Mouse (Mus musculus) frontal cortex, postnatal 25 days (tissue): Measurements from ENCODE around the gene Tle2.
A peak's percentile ranks its signal among the peaks of the same experiment; 100 is the strongest.

Experiments
- DNase-seq, 2 experiments: peaks; one replicate each; pipeline ENCODE4 v3.0.0; 2022; ENCODE audit warnings: low spot score in 2 of 2

Gene Tle2

GRCm38 (mm10) chr10:81604968-81605665 lies 30.8 kb downstream of the Tle2 start:
- DNase-seq: peak; percentile 74 to 80

DNA sequence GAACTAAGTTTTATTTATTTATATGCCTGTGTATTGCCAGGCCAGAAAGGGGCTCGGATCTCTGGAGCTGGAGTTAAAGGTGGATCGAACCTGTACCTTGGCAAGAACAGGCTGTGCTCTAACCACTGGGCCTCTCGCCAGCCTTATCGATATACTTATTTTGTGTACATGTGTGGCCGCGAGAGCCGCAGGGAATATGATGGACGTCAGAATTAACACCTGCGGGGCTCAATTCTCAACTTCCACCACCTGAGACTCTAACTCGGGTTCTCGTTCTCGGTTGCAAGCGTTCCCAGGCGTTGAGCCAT lies 31.3 kb downstream of the Tle2 start:
- DNase-seq: no peak

DNA sequence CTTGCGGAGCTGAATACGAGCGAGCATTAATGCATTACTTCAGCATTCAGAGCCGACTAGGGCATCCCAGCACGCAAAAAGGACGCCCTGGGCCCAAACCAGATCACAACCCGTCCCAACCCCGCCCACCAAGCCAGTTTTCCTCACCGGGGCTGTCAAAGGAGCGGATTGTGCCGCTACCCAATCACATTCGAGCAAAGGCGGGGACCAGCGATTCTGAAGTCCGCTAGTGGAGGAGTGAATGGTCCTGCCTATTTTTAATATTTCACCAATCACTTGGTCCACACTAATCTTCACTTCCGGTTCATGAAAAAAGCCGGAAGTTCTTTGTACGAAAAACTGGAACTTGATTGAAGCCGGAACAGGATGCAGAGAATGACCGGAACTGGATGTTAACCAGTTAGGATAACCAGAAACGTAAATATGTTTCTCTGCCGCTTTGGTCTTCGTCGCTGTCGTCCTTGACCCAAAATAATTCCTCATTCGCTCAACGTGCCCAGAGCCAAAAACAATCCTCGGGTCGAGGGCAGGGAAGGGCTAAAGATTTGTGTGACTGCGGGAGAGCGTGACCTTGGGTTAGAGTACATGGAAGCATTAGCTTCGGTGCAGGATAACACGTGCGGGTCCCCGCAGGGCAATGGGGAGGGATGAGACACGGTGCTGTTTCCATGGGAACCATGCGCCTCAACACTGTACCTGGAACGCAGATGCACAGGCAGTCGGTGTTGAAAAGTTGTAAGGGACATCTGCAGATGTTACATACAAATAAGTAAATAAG lies 31.8 kb downstream of the Tle2 start, which contains the start of gene BC025920:
Gene BC025920 (plus strand): TSS at position 297 of the 778 bp plus-strand sequence.
- DNase-seq: peak; percentile 80 to 88

DNA sequence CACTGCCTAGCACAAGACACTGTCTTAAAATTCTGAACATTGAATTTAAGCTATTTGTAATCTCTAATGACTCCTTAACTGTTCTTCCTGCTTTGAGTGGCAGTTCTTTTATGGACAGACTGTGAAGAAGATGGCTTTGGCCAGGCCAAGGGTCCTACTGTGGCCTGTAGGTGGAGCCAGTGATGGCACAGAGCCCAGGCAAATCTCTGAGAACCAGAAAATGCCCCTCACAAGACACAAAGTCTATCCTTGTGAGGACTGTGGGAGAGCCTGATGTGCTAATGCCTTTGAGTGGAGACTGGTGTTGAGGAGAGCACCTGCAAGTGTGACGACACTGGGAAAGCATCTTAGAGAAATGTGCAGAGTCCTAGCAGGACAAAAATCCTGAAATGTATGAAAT lies 33.9 kb downstream of the Tle2 start:
- no peak for DNase-seq

GRCm38 (mm10) chr10:81612779-81613178 lies 38.4 kb downstream of the Tle2 start:
- DNase-seq: no peak

DNA sequence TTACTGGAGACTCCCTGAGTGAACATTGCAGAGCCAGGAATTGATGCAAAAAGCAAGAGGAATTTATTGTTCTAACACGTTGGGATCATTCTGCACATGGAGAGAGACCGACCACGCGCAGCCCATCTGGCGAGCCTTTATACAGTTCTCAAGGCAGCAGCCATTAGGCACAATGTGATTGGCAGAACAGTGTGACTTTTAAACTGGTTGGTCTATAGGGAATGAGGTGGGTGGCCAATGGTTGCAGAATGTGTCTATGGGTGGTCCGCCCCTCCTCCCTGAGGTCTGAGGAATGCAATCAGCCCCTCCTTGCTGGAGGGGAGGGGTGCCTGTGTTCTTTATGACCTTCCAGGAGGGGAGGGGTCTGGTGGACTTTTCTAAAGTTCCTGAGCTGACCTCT lies 41.1 kb downstream of the Tle2 start:
- no peak for DNase-seq

DNA sequence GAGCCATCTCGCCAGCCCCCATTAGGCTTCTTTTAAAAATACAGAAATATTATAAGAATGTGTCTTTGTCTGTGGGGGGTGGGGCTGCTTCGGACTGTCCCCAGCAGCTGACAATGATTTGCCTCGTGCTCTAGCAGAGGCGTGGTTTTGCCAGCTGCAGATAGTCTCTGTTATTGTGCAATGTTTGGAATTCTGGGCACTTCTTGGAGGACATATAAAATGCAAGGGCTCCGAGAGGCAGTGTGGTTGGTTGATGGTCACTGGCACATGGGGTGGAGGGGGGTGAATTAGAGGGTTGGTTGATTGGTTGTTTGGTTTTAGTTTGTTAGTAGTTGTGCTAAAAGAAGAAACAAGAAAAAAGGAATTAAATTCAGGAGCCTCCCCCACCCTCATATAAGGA lies 45.6 kb downstream of the Tle2 start:
- DNase-seq: no peak

DNA sequence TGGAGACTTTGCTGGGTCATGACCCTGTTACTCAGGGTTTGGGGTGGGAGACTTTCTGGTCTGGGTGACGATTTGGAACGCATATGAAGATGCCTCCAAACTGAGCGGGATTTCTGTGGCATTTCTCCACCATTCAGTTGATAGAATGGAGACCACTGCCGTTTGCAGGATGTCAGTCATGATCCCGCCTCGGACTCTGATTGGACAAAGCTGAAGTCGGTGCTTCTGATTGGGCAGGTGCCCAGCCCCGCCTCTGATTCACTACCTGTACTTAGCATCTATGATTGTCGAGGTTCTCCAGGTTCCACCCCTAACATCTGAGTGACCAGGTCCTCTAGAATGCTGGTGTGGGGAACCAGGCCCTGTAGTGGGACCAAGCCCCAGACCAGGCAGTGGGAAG lies 46.4 kb downstream of the Tle2 start:
- no peak for DNase-seq

DNA sequence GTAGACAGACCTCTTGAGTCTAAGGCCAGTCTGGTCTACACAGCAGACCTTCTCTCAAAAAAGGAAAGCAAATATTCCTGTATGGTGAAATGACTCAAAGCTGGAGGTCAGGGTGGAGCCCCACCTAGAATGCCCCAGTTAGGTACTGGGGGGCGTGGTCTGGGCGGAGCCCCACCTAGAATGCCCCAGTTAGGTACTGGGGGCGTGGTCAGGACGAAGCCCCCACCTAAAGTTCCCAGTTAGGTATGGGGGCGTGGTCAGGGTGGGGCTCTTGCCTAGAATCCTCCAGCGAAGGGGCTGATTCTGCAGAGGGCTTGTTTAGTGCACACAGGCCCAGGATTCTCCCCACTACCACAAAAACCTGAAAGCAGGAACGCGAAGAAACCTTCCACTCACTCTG lies 49.1 kb downstream of the Tle2 start:
- DNase-seq: no peak

DNA sequence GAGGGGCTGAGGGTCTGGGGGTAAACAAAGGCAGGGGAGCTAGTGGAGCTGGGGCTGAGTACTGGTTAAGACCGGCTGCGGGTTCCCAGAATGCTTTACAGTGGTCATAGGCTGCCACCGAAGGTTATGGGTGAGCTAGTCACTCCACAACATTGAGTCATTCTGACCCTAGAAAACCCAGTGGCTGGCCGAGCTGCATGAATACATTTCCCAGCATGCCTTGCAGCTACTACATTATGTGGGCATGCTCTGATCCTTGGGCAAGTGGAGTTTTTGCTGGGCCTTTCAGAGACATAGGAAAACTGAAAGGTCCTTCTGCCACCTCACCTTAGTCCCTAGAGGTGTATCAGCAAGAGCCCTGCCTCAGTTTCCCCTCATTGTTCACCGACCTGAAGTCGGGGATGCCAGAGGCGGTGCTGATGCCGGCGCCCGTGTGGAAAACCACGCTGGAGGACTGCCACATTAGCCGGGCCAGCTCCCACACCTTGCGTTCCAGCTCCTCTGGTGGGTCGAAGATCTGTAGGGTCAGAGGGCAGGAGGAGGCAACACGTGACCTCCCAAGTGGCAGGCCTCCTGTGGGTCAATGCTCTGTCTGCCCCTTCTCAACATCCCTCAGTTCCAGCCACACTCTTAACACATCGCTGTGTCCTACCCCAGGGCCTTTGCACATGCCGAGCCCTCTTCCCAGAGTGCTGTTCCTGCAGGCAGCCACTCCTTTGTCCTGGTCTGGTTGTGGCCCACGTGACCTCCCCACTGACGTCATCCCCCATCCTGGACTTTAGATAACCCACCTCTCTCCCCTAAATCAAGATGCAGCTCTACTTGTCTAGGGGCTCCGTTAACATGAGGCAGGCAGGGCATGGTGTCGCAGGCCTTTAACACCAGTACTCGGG lies 52.0 kb downstream of the Tle2 start:
- no peak for DNase-seq

DNA sequence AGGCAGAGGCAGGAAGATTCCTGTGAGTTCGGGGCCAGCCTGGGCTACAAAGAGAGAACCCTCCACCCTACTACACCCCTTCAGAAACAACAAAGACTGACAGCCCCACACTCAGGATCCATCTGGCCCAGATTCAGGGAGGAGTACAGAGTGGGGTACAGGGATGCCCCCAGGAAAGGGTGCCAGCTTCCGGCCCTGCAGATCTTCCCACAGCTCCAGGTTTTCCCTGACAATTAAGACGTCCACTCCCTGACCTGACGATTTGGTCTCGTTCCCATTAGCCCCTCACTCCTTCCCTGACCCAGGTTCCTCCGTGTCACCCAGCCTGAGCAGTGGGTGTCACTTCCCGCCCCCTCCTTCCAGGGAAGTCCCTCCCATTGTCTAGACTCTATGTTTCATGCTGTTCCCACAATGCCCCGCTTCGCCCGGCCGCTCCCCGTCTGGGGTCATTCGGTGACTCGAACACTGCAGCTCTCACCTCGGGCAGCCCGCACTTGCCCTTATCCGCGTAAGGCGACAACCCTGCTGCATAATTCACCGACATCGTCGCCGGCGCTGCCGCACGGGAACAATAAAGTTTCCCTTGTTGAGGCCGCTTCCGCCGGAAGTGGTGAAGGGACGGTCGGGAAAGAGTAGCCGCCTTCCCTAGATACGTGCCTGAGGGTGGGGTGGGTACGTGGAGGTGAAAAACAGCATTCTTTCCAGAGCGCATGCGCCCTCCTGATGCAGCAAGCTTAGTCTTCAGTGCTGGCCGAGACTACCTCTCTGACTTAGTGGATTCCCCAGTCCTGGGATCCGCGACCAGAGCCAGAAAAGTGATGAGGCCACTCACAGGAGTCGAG lies 52.9 kb downstream of the Tle2 start, which contains the start of gene Sirt6:
Gene Sirt6 (minus strand): TSS at position 804 of the 842 bp plus-strand sequence.
- DNase-seq: peak; percentile 81 to 89

- DNase-seq: no peak
Observed at GRCm38 (mm10) chr10:81627836-81628220, 53.5 kb downstream of the Tle2 start.

GRCm38 (mm10) chr10:81628390-81628789 lies 54.0 kb downstream of the Tle2 start, which contains the start of gene Ankrd24:
TSS of gene Ankrd24 (plus strand) at chr10:81628540.
- DNase-seq: no peak

- DNase-seq: peak; percentile 64 to 71
Observed at GRCm38 (mm10) chr10:81633253-81634099, 59.1 kb downstream of the Tle2 start.

DNA sequence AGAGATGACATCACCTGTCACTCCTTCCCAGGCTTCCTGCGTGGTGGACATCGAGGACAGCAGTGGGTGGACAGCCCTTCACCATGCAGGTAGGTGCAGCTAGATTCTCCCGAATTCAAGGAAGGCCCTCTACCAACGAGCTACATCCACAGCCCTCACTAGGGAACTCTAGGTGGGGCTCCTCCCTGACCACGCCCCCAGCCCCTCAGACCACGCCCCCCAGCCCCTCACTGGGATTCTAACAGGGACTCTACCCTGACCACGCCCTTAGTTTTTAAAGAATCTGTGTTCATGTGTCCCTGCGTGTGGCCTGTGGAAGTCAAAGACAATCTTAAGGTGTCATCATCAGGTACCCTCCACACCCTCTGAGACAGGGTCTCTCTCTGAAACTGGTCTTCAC lies 62.0 kb downstream of the Tle2 start:
- DNase-seq: no peak

DNA sequence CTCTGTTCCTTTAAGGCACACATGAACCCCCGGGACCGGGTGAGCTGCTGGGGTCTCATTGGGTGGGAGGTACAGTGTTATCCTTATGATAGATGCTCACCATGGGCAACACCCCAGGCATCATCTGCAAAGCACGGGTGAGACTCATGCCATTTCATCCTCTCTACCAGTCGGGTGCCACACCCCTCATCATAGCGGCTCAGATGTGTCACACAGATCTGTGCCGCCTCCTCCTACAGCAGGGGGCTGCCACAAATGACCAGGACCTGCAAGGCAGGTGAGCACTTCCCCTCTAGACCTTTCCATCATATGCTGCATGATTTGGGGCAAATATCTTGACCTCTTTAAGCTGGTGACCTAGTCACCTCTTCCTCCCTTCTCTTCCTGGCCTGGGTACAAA lies 63.7 kb downstream of the Tle2 start:
- DNase-seq: no peak
